Mouse (Mus musculus) gastrocnemius, adult 18-20 months (tissue): Measurements from ENCODE around the gene Actr3. TPM values are rescaled to one million over a fixed set of nuclear protein-coding genes. Genes with fewer than 3 reads are reported as not detected.

Experiments
- DNase-seq: peaks from one replicate; pipeline ENCODE4 v3.0.0; 2021; ENCODE audit warnings: low spot score
- long read RNA-seq, 2 experiments: library from polyadenylated mRNA; stranded (forward); transcript quantifications; one replicate each; pipeline ENCODE4 v2.0.0; 2021
- total RNA-seq, 2 experiments: library from RNA; stranded (reverse); gene quantifications; 2 replicates each; pipeline ENCODE4 v1.2.3; 2021

The Actr3 gene
- 10 to 100 TPM; 40.0 to 50.8 TPM for total RNA-seq
- long read RNA-seq, experiment 1, transcript Actr3-202 (12 exons, 2,565 nt): major isoform, 54 of 65 reads
- long read RNA-seq, experiment 1, transcript Actr3-201 (13 exons, 2,554 nt): minor isoform, 6 of 65 reads
- long read RNA-seq, experiment 1, partial matches to known transcripts: 0 of 65 reads
- long read RNA-seq, experiment 1, other reads (novel, unspliced or antisense): 5 of 65 reads
- long read RNA-seq, experiment 2, transcript Actr3-201 (13 exons, 2,554 nt): minor isoform, 6 of 45 reads
- long read RNA-seq, experiment 2, transcript Actr3-202 (12 exons, 2,565 nt): major isoform, 33 of 45 reads
- long read RNA-seq, experiment 2, partial matches to known transcripts: 1 of 45 reads
- long read RNA-seq, experiment 2, other reads (novel, unspliced or antisense): 5 of 45 reads

DNA sequence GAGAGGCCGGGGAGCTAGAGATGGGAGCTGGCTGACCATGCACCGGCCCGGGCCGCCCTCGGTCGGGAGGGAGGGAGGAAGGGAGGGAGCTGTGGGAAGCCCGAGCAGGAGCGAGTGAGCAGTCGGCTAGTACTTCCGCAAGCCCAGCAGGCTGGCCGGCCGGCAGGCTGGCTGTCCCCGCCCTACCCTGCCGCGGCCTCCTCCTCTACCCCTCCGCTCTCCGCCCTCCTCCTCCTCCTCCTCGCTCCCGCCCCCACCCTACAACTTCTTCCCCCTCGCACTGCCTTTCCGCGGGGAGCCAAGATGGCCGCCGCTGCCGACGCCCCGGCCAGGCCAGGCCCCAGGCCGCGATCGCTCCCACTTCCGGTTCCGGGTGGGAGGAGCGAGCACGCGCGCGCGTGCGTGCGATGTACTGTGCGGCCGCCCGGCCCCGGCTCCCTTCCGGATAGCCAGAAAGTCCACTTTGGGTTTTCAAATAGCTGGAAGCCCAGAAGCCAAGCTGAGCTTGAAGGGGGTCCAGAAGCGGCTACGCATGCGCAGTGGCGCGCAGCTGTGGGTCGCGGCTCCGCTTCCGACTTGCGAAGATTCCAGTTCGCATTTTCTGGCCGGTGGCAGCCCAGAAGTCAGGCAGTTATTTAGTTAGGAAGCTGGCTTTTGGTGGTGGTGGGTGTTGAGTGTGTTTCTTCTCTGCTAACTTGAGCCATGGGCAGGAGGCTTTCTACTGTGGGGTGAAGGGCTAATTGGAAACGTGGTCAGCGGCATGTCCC, at the start of gene Actr3:
TSS of gene Actr3 (minus strand) at position 359 of the 767 bp plus-strand sequence.
- peak; percentile 100 for DNase-seq

DNA sequence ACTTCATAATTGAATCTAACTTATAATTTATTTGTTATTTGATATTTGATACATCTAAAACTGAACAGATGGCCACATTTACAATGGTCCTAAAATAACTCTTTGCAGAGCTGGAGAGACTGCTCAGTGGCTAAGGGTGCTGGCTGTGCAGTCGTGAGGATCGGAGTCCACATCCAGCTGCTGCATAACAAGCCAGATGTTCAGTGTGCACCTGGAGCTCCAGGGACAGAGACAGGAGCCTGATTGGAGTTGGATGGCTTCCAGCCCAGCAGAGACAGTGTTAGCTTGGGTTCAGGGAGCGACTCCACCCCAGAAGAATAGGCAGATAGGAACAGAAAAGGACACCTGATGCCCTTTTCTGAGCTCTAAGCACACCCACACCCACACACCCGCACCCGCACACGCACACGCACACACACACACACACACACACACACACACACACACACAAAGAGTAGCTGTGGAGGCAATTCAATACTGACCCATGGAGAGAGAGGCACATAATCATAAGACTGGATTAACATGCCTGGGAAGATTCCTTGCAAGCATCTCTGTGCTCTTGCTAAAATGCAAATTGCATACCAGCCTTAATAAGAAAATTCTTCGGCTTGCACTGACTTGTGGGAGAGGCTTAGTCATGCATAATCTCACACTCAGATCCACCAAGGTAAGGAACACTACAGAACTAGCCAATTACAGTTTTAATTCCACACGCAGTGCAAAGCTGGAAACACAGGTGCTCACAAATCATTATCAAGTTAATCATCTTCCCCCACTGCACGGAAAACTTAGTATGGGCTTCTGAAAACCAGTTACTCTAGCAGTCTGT, 47.1 kb upstream of the Actr3 start:
- no peak for DNase-seq

DNA sequence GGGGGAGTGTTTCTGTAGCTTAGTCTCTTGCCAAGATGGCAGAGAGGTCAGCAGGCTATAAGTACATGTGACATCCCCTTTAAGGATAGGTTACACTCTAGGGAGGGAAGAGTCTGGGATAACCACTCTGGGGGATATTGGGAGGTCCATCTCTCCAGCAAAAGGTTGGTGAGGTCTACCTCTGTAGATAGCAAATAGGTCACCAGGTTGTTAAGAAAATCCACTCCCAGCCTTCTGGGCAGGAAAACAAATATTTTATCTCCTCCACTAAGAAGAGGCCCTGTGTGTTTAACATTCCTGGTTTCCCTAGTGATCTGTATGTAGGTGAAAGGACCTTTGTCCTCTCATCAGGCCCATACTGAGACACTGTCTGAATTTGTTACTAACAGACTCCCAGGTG, 46.3 kb upstream of the Actr3 start:
- DNase-seq: no peak

DNA sequence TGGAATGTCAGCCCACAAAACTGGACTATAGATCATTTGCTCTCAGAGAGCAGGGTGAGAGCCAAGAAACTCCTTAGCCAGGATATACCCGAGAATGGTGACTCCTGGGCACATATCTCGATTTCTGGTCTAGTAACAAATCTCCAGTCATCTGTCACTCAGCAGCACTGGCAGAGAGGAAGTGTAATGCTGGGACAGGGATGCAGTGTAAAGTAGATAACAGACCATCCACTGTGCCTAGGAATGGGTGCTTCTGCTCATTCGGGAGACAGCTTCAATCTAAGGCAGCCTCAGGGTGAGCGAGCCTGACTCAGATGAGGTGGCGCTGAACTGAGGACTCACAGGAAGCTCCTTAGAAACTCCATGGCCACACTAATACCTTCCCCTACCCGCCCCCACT, 43.1 kb upstream of the Actr3 start:
- no peak for DNase-seq

DNA sequence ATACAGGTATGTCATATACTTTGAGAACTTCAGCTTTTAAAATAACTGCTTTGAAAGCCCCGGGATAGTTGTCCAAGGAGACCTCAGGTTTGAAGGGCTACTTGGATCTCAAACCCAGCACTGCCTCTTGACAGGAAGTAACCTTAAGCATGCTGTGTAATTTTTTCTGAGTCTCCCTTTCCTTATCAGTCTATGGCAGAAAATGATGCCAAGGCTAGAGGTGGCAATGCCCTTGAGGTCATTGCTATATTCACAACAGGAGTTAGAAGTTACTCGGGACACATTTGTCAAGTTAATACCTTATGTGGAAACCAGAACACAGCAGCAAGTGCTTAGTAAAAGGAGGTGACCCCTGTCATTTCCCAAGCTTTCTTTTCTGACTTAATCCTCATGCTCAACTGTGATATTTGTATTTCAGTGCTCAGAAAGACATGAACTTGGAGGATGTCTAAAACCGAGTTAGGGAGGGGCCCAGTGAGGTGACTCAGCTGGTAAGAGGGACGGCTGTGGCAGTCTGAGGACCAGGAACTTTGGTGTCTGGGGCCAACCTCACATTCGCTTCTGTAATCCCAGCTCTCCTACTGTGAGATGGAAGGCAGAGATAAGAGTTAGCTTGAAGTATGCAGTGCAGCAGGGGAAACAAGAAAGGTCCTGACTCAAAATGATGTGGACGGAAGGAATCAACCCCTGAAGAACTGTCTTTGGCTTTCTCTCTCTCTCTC, 40.6 kb upstream of the Actr3 start:
- DNase-seq: no peak

DNA sequence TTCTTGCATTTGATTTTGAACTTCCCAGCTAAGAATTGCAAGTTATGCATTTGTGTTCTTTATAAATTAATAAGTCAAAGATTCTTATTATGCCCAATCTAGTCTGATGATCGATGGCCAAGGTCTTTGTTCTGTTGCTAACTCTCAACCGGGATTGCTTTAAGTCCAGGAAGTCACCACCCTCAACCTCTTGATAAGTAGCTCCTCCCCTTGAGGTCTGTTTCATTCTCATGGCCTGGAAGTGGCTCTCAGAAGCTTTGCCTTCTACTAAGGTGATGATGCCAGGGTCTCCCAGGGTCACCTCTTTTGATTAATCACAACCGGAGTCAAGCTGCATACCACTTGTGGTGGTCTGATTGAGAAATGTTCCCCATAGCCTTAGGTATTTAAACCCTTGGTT, 38.3 kb upstream of the Actr3 start:
- no peak for DNase-seq

DNA sequence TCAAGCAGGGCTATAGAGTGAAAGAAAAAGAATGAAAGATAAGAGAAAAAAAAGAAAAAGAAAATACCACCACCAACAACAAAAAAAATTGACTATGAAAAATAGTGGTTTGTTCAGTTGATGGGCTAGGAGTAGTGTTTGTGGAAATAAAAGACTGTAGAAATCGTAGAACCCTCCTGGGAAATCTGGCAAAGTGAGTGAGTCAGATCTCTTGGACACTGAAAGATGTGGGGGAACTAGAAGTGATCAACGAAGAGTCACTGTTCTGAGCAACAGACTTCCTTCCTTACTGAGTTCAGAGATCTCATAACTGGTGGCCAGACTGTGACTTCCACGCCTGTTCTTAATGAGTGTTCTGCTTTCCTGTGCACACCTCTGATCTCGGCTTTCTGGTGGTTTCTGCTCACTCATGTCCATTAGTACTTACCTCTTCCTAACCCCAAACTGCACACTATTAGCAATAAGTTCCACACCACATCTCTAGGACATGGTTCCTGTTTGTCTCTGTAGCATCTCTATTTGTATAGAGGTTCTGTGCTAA, 37.7 kb upstream of the Actr3 start:
- peak; percentile 26 for DNase-seq

DNA sequence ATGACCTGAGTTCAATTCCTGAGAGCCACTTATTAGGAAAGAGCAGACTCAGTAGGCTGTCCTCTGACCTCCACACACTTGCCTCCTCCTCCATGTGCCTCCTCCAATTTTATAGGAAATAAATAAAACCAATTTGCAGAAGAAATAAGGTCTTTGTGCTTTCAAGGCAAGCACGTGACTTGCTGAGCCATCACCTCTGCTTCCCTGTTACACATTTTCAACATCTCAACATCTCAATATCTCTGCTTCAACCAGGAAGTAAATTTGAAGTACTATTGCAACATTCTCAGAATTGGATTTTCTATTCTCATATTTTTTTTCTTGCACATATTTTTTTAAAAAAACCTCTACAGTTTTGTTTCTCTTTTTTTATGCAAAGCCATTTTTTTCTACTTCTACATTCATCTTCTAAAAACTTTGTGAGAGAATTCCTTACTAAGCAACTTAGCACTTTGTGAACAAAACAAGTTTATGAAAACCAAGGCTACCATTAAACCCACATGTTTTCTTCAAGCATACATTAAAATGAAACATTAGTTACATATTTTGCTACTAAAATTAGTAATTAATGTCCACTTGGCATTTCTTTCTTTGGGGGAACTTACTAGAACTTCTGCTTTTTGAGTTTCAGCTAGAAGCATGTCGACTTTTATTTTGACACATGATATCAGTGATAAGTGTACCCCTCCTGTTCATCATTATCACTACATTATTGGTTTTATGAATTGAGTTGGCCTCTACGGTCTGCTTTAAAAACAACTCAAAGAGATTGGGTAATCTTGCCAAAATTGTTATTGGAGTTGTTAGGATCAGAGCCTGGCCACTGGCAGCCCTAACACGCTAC, 35.5 kb upstream of the Actr3 start:
- no peak for DNase-seq

DNA sequence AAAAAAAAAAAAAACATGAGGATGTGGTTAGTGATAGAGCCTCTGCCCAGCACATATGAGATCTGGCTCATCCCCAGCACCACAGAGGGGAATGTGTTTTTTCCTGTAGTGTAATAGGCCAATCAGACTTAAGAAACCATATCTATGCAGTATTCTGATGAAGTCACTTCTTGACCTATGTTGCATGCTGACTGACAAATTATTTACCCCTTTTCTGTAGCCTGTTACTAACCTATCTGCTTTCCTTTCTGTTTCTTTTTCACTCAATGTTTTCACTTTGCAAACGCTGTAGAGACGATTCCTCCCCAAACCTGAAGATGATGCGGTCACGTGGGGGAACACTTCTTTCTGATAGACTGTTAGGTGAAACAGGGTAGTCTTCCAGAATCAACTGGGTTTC, 32.4 kb upstream of the Actr3 start:
- no peak for DNase-seq

DNA sequence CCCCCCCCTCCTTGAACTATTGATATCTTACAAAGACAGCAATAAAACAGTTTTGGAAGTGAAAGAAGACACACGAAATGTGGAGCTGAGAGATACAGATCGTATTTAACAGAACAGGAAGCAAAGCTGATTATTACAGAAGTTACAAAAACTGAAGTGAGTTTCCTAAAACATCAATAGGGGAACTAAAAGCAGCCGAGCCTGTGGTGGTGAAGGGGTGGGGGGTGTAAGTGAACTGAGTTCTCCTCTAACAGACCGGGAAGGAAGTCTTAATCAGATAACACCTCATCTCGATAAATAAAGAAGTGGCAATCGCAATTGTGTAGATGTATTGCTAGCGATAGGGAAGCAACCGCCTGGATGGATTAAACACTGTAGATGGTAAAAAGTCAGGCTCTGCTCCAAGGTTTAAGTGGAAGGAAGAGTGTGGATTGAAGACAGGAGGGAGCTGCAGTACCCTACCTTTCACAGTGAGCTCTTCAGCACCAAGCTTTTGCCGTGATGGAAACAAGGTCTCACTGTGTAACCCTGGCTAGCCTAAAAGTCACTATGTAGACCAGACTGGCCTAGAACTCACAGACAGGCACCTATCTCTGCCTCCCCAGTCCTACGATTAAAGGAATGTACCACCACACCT, 31.2 kb upstream of the Actr3 start:
- DNase-seq: no peak

DNA sequence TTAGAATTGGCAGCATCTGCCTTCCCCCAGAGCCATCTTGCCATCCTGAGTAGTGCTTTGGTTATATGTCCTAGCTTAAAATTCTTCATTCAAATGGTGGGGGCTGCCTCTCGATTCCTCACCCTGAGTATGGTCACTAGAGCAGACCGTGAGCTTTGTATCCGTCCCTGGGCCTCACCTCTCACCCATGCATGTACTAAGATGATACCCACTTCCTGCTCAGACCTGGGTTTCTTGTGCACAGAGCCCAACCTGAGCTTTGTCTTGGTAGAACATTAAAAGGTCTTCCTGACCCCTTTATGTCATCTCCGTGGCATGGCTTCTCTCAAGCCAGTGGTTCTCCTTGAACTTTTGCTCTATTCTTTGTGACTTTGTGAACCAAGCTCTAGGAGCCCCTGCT, 28.5 kb upstream of the Actr3 start:
- no peak for DNase-seq

DNA sequence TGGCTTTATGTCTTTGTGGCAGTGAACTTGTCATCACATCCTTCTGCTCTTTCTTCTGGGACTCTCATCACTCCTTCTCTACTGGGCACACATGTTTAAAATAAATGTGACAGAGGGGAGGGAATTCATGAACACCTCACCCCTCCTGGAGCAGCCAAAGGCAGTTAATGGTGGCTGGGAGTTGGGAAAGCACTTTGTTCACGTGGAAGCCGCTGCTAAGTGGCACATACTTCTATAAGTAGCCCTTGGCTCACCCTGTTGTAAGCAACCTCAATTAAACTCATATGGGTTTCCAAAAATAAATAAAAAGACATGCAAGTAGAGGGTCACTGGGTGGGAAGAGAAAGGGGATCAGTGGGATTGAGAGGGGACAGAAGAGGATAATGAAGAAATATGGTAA, 27.8 kb upstream of the Actr3 start:
- no peak for DNase-seq

DNA sequence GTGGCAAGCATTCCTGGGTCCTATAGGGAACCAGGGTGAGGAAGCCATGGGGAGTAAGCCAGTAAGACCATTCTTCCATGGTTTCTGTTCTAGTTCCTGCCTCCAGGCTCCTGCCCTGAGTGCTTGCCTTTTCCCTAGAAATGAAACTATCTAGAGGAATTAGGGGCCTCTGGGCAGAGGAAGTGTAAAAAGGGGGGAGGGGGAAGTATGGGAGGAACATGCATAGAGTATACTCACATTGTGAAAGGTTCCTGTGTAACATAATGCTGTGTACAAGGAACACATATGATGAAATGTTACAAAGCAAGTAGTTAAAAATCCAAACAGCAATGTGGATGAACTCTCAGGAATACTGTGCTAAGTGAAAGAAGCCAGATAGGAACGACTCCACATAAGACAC, 27.4 kb upstream of the Actr3 start:
- no peak for DNase-seq

DNA sequence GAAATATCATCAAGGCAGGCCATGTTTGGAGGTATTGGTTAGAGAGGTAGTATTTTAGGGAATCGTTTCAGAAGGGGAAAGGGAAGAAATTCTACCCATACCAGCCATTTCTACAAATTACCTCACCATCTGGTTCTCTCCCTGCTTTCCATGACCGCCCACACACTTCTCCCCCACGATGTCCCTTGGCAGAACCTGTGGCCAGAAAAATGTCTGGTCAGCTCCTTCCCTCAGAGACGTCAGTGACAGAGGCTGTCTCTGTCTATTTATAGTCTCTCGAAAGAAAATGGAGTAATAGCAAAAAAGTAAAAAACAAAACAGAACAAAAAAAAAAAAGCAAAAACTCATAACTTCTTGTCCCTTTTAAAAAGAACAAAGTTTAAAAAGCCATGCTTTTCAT, 23.0 kb upstream of the Actr3 start:
- DNase-seq: peak; percentile 26

DNA sequence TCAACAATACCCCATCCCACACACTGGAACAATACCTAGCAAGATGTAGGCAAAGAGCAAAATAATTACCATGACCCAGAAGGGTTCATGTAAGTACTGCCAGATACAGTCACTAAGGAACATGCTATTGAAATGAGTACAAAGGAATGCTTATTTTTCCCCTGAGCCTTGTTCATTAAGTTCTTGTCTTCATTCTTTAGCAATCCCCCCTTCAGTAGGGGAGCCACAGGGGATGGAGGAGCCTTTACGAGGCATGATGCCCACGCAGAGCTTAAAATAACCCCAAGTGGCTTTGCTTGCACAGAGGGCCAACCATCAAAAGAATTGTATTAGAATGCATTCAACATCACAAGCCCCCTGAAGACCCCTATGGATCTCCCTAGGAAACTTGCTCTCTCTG, 19.6 kb upstream of the Actr3 start:
- DNase-seq: no peak

DNA sequence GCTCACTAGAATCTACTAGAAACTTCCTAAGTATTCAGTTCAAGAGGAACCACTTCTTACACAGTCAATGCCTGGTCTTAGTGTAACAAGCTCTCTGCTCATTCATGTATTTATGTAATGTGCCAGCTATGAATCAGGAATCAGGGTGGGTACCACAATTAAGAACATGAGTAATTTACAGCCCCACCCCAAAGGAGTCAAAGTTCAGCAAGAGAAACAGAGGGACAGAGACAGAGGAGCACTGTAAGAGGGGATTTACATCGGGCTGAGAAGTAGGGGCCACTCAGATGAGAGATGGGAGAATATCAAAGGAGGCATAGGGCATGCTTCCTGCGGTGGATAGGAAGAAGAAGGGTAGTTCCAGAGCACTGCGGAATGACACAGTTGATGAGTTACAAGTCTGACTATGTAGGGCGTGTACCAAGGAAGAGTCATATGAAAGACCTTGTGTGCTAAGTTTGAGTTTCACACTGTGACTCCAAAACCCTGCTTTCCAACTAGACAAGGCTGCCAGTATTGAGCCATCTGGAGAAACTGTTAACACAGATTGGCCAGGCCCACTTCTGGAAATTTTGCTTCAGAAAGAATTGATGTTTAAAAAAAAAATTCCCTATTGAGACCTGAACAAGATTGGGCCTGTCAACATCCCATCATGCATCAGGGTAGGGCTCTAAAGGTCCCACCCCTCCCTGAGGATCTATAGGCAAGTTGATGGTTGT, 14.9 kb upstream of the Actr3 start:
- DNase-seq: no peak

DNA sequence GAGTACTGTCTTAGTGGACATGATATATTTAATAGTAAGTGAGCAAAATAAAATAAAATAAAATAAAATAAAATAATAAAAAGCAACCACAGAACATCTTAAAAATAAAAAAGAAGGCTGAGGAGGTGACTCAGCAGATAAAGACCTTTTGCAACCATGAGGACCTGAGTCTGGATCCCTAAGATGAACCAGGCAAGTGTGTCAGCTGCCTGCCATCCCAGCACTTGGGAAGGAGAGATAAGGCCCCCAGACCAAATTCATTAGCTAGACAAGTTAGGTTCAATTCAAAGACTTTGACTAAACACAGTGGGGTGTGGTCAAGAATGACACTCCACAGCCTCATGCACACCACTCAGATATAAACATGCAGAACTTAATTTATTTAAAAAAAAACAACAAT, 12.4 kb upstream of the Actr3 start:
- DNase-seq: no peak

DNA sequence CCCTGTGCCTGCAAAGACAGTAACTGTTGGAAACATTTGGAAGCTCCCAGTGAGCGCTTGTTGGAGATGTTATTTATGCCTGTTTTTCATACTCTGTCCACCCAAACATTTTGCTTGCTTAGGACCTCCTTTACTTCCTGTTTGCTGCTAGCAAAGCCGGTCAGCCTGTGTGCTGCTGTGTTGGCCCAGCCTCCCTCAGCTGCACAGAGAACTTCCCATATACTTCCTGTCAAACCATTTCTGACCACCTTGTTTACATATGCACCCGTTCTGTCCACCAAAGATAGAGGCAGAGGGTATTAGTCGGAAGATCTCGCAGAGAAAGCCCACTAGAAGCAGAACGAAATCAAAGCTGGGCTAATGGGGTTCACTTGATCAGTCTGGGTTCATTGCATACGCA, 6.2 kb upstream of the Actr3 start:
- DNase-seq: no peak

DNA sequence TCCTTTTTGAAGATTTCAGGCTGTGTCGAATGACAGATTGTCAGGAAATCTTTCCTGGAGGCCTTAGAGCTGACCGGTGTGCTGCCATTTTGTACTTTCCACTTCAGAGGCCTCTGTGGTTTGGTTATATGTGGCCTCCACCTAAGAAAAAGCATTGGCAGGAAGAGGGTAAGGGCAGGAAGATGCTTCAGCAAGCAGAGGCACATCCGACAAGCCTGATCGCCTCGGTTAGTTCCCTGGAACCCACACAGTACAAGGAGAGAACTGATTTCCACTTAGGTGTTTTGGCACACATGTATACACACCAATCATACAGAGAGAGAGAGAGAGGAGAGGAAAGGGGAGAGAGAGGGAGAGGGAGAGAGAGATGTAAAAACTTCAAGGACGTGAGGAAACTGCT, 5.7 kb upstream of the Actr3 start:
- DNase-seq: no peak
